Mouse (Mus musculus): ENCODE results near the gene Plekha8. TPM values are rescaled to one million over a fixed set of nuclear protein-coding genes. Genes with fewer than 3 reads are reported as not detected.

The Plekha8 gene
- polyA plus RNA-seq (2012; rRNA removed): 1.00 and 1.2 TPM in 2 replicates

GRCm38 (mm10) chr6:54594469-54595329 lies at the start of gene Plekha8:
Gene Plekha8, plus strand, starts transcription at chr6:54595111.
- H3K4me3 ChIP-seq (ENCODE audit: extremely low read depth, insufficient read depth, insufficient read length): peak within 1 kb of the TSS; percentile 62
- under 1% methylated on average over 48 of the region's 49 CpGs for WGBS
- peaks cover 3% of the 10 kb centered on the region for H3K4me1 ChIP-seq (ENCODE audit: control insufficient read depth, insufficient read depth, insufficient read length)
- peaks cover 10% of the 10 kb centered on the region for H3K27me3 ChIP-seq (ENCODE audit: control insufficient read depth, insufficient read depth, low read length)
- no peaks in the 10 kb centered on the region for H3K36me3 ChIP-seq (ENCODE audit: control insufficient read depth, insufficient read depth, low read length)
- peak; percentile 23 to 83 for DNase-seq (ENCODE audit: low read depth in 1 of 2, low spot score in 2 of 2)
- H3K27ac ChIP-seq (ENCODE audit: insufficient read depth, low read length): no peak within 1 kb of the TSS
- no peak for TF ChIP-seq POLR2A (IDR thresholded peaks at IDR 0.05; ENCODE audit: low read depth, low read length)
- no peak for TF ChIP-seq CTCF (IDR thresholded peaks at IDR 0.05; ENCODE audit: extremely low read depth, insufficient read depth, insufficient read length, insufficient replicate concordance)

- Histone ChIP-seq H3K4me3 (ENCODE audit: extremely low read depth, insufficient read depth, insufficient read length) (no peak overlapping the region), H3K27me3 (ENCODE audit: control insufficient read depth, insufficient read depth, low read length) (no peaks in the 10 kb centered on the region), H3K4me1 (ENCODE audit: control insufficient read depth, insufficient read depth, insufficient read length) (no peaks in the 10 kb centered on the region), H3K36me3 (ENCODE audit: control insufficient read depth, insufficient read depth, low read length) (no peaks in the 10 kb centered on the region), H3K27ac (ENCODE audit: insufficient read depth, low read length) (no peak overlapping the region)
- TF ChIP-seq CTCF (IDR thresholded peaks at IDR 0.05; ENCODE audit: extremely low read depth, insufficient read depth, insufficient read length, insufficient replicate concordance) (no peak), POLR2A (IDR thresholded peaks at IDR 0.05; ENCODE audit: low read depth, low read length) (no peak)
- DNase-seq (ENCODE audit: low read depth in 1 of 2, low spot score in 2 of 2): no peak
- WGBS: 71% methylated on average over 13 of the region's 13 CpGs
Measured at GRCm38 (mm10) chr6:54548314-54549019, 46.4 kb upstream of the Plekha8 start.

GRCm38 (mm10) chr6:54549311-54549710 lies 45.6 kb upstream of the Plekha8 start:
- no peak for DNase-seq (ENCODE audit: low read depth in 1 of 2, low spot score in 2 of 2)
- WGBS: 73% methylated on average over 4 of the region's 4 CpGs
- H3K27me3 ChIP-seq (ENCODE audit: control insufficient read depth, insufficient read depth, low read length): no peaks in the 10 kb centered on the region
- H3K4me3 ChIP-seq (ENCODE audit: extremely low read depth, insufficient read depth, insufficient read length): no peak overlapping the region
- H3K36me3 ChIP-seq (ENCODE audit: control insufficient read depth, insufficient read depth, low read length): no peaks in the 10 kb centered on the region
- TF ChIP-seq CTCF (IDR thresholded peaks at IDR 0.05; ENCODE audit: extremely low read depth, insufficient read depth, insufficient read length, insufficient replicate concordance): no peak
- no peak for TF ChIP-seq POLR2A (IDR thresholded peaks at IDR 0.05; ENCODE audit: low read depth, low read length)
- H3K4me1 ChIP-seq (ENCODE audit: control insufficient read depth, insufficient read depth, insufficient read length): no peaks in the 10 kb centered on the region
- no peak overlapping the region for H3K27ac ChIP-seq (ENCODE audit: insufficient read depth, low read length)

- Histone ChIP-seq H3K4me3 (ENCODE audit: extremely low read depth, insufficient read depth, insufficient read length) (no peak overlapping the region), H3K27ac (ENCODE audit: insufficient read depth, low read length) (no peak overlapping the region), H3K36me3 (ENCODE audit: control insufficient read depth, insufficient read depth, low read length) (no peaks in the 10 kb centered on the region), H3K27me3 (ENCODE audit: control insufficient read depth, insufficient read depth, low read length) (no peaks in the 10 kb centered on the region), H3K4me1 (ENCODE audit: control insufficient read depth, insufficient read depth, insufficient read length) (no peaks in the 10 kb centered on the region)
- no peak for DNase-seq (ENCODE audit: low read depth in 1 of 2, low spot score in 2 of 2)
- WGBS: 78% methylated on average over 7 of the region's 7 CpGs
- TF ChIP-seq POLR2A (IDR thresholded peaks at IDR 0.05; ENCODE audit: low read depth, low read length): no peak
- TF ChIP-seq CTCF (IDR thresholded peaks at IDR 0.05; ENCODE audit: extremely low read depth, insufficient read depth, insufficient read length, insufficient replicate concordance): no peak
Measured at GRCm38 (mm10) chr6:54550801-54551323, 44.0 kb upstream of the Plekha8 start.

- Histone ChIP-seq H3K27me3 (ENCODE audit: control insufficient read depth, insufficient read depth, low read length) (no peaks in the 10 kb centered on the region), H3K4me1 (ENCODE audit: control insufficient read depth, insufficient read depth, insufficient read length) (no peaks in the 10 kb centered on the region), H3K4me3 (ENCODE audit: extremely low read depth, insufficient read depth, insufficient read length) (no peak overlapping the region), H3K27ac (ENCODE audit: insufficient read depth, low read length) (no peak overlapping the region), H3K36me3 (ENCODE audit: control insufficient read depth, insufficient read depth, low read length) (no peaks in the 10 kb centered on the region)
- no peak for DNase-seq (ENCODE audit: low read depth in 1 of 2, low spot score in 2 of 2)
- TF ChIP-seq POLR2A (IDR thresholded peaks at IDR 0.05; ENCODE audit: low read depth, low read length) (no peak), CTCF (IDR thresholded peaks at IDR 0.05; ENCODE audit: extremely low read depth, insufficient read depth, insufficient read length, insufficient replicate concordance) (no peak)
- WGBS: 83% methylated on average over 9 of the region's 9 CpGs
Measured at GRCm38 (mm10) chr6:54552721-54553413, 42.0 kb upstream of the Plekha8 start.

GRCm38 (mm10) chr6:54553632-54554031 lies 41.3 kb upstream of the Plekha8 start:
- Histone ChIP-seq H3K4me3 (ENCODE audit: extremely low read depth, insufficient read depth, insufficient read length) (no peak overlapping the region), H3K36me3 (ENCODE audit: control insufficient read depth, insufficient read depth, low read length) (no peaks in the 10 kb centered on the region), H3K4me1 (ENCODE audit: control insufficient read depth, insufficient read depth, insufficient read length) (no peaks in the 10 kb centered on the region), H3K27me3 (ENCODE audit: control insufficient read depth, insufficient read depth, low read length) (no peaks in the 10 kb centered on the region), H3K27ac (ENCODE audit: insufficient read depth, low read length) (no peak overlapping the region)
- DNase-seq (ENCODE audit: low read depth in 1 of 2, low spot score in 2 of 2): no peak
- 52% methylated on average over 2 of the region's 2 CpGs for WGBS
- TF ChIP-seq POLR2A (IDR thresholded peaks at IDR 0.05; ENCODE audit: low read depth, low read length): no peak
- TF ChIP-seq CTCF (IDR thresholded peaks at IDR 0.05; ENCODE audit: extremely low read depth, insufficient read depth, insufficient read length, insufficient replicate concordance): no peak

All from spleen, adult 2 months (tissue).